Mouse (Mus musculus) neural tube, embryonic 11.5 days (tissue): ENCODE data around the gene Rnf185. TPM values are rescaled to one million over a fixed set of nuclear protein-coding genes. Genes with fewer than 3 reads are reported as not detected.

Source experiments
- ATAC-seq: fragments of 200-750 bp; cut with Nextera tagmentation; 2 replicates; pipeline ENCODE4 v1.8.0; 2017; ENCODE audit warnings: moderate number of reproducible peaks, mild to moderate bottlenecking, moderate TSS enrichment, moderate library complexity; ENCODE audit not compliant: insufficient read depth, low FRiP score, low TSS enrichment
- DNase-seq: peaks from one replicate; pipeline ENCODE4 v3.0.0-alpha.2; 2015; ENCODE audit warnings: low spot score
- H3K27ac ChIP-seq: fragments of 300-500 bp; sonication (generic); 2 replicates; pipeline ENCODE4 v1.5.1; 2014; ENCODE audit warnings: low read depth, mild to moderate bottlenecking, low read length
- H3K27me3 ChIP-seq: fragments of 300-500 bp; sonication (generic); 2 replicates; pipeline ENCODE4 v1.6.1; 2014; ENCODE audit warnings: mild to moderate bottlenecking, low read length, mixed read lengths; ENCODE audit not compliant: control insufficient read depth, insufficient read depth
- H3K36me3 ChIP-seq: fragments of 300-500 bp; sonication (generic); 2 replicates; pipeline ENCODE4 v1.6.1; 2014; ENCODE audit warnings: mild to moderate bottlenecking, low read length, moderate library complexity, mixed read lengths; ENCODE audit not compliant: control insufficient read depth, insufficient read depth
- H3K4me1 ChIP-seq: fragments of 300-500 bp; sonication (generic); 2 replicates; pipeline ENCODE4 v1.6.1; 2014; ENCODE audit warnings: low read length, mixed read lengths; ENCODE audit not compliant: control insufficient read depth, insufficient read depth
- H3K4me2 ChIP-seq: fragments of 300-500 bp; sonication (generic); 2 replicates; pipeline ENCODE4 v1.6.1; 2014; ENCODE audit warnings: low read depth, mild to moderate bottlenecking, moderate library complexity
- H3K4me3 ChIP-seq: fragments of 300-500 bp; sonication (generic); 2 replicates; pipeline ENCODE4 v1.5.1; 2014; ENCODE audit warnings: low read depth, low read length
- H3K9ac ChIP-seq: fragments of 300-500 bp; sonication (generic); 2 replicates; pipeline ENCODE4 v1.6.1; 2014; ENCODE audit warnings: mild to moderate bottlenecking, low read length
- H3K9me3 ChIP-seq: fragments of 300-500 bp; sonication (generic); 2 replicates; pipeline ENCODE4 v1.6.1; 2016; ENCODE audit warnings: low read length; ENCODE audit not compliant: control insufficient read depth
- WGBS: fragments of 180-500 bp; shearing (Covaris S2); extraction: QIAGEN DNeasy Blood & Tissue Kit; methylation state at CpG from one replicate; pipeline ENCODE4 v1.1.7; 2014; 5-methylcytosine and 5-hydroxymethylcytosine counted together
- polyA plus RNA-seq: library from polyadenylated mRNA; unstranded; fragments of >200 nt; fragmentation: Nextera tagmentation; extraction: Ambion mirVana; gene quantifications from 2 replicates; pipeline ENCODE4 v1.2.1, GENCODE M21; 2014

The Rnf185 gene
- polyA plus RNA-seq, 1 experiment from 2014 or later: 59.5 TPM

DNA sequence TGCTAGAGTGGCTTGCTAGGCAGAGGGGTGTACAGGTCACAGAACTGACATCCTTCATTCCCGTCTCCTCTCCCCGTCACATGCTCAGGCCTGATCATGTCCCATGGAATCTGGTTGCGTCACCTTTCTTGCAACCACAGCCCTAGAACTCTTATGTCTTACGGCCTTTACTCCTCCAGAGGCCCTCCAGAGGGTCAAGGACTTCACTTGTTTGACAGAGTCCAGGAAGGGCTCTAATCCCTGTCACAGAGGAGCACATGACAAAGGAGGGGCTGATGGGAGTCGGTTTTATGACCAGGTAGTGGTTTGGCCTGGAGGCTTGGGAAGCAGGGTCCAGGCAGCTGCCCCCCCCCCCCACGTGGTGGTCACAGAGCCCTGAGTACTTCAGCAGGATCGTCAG, 83.2 kb downstream of the Rnf185 start:
- H3K4me2 ChIP-seq: peak overlapping the region; percentile 8; the same call in 1 of the 2 replicates
- 60% methylated on average over 7 of the region's 7 CpGs for WGBS
- no peak overlapping the region for H3K27ac ChIP-seq
- DNase-seq (no peak), ATAC-seq (no peak)
- no peaks in the 10 kb centered on the region for H3K36me3 ChIP-seq
- H3K9me3 ChIP-seq: no peaks in the 10 kb centered on the region
- H3K27me3 ChIP-seq: no peaks in the 10 kb centered on the region
- H3K4me3 ChIP-seq: no peak overlapping the region
- H3K9ac ChIP-seq: peak overlapping the region; percentile 8; the same call in 1 of the 2 replicates
- peaks cover 17% of the 10 kb centered on the region for H3K4me1 ChIP-seq

DNA sequence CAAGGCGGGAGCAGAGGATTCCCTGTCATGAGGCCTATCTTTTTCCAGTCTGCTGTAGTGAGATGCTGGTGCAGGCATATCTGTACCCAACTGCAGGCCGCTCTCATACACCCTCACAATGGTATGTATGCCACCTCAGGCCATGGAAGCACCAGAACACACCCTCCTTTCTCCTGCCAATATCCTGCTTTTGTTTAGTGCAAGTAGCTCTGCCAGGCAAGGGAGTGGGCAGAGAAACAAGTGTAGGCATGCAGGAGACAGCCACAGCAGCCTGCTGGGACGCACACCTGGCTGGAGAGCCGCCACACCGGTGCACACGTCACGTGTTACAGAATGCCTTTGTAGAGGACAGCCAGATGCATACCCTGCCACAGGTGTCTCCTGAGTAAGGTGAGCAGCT, 85.8 kb downstream of the Rnf185 start:
- Histone ChIP-seq H3K27ac (no peak overlapping the region), H3K9ac (no peak overlapping the region), H3K4me2 (no peak overlapping the region), H3K27me3 (no peaks in the 10 kb centered on the region), H3K9me3 (no peaks in the 10 kb centered on the region), H3K36me3 (no peaks in the 10 kb centered on the region), H3K4me3 (no peak overlapping the region), H3K4me1 (peaks cover 11% of the 10 kb centered on the region)
- WGBS: 92% methylated on average over 7 of the region's 7 CpGs
- no peak for ATAC-seq
- DNase-seq: no peak

Other genes starting within 250 kb of the Rnf185 start
- 65.3 and 66.8 TPM in 2 replicates for gene Eif4enif1, start 250.0 kb downstream of the Rnf185 start, polyA plus RNA-seq
- gene Drg1, start 185.9 kb downstream of the Rnf185 start, polyA plus RNA-seq: 295 and 301 TPM in 2 replicates
- 105 TPM in 2 replicates for gene Patz1, start 163.5 kb downstream of the Rnf185 start, polyA plus RNA-seq
- gene Pik3ip1, start 122.0 kb downstream of the Rnf185 start, polyA plus RNA-seq: 9.3 and 15.7 TPM in 2 replicates
- 77.5 and 91.8 TPM in 2 replicates for gene Limk2, start 43.2 kb downstream of the Rnf185 start, polyA plus RNA-seq
- gene Pla2g3, start 35.9 kb upstream of the Rnf185 start, polyA plus RNA-seq: 1.7 and 2.2 TPM in 2 replicates
- gene Inpp5j, start 52.5 kb upstream of the Rnf185 start, polyA plus RNA-seq: 0.31 and 0.42 TPM in 2 replicates
- 57.7 and 57.8 TPM in 2 replicates for gene Selenom, start 62.3 kb upstream of the Rnf185 start, polyA plus RNA-seq
- gene Smtn, start 88.2 kb upstream of the Rnf185 start, polyA plus RNA-seq: 37.4 and 37.6 TPM in 2 replicates
- 31.9 and 35.0 TPM in 2 replicates for gene Morc2a, start 196.8 kb upstream of the Rnf185 start, polyA plus RNA-seq